Mouse (Mus musculus): ENCODE data around the gene Fgg.

- TF ChIP-seq CTCF (IDR thresholded peaks at IDR 0.05; ENCODE audit: low read depth, low read length) (no peak), POLR2AphosphoS5 (IDR thresholded peaks at IDR 0.05; ENCODE audit: insufficient replicate concordance, low read depth, low read length) (no peak), GATA1 (IDR thresholded peaks at IDR 0.05; ENCODE audit: borderline replicate concordance, low read length) (no peak), TAL1 (conservative IDR thresholded peaks at IDR 0.05; ENCODE audit: low read depth, low read length) (no peak), GATA2 (IDR thresholded peaks at IDR 0.05; ENCODE audit: borderline replicate concordance, low read depth, low read length) (no peak)
Measured at GRCm38 (mm10) chr3:83016236-83016635, 8.7 kb downstream of the Fgg start.

Data from G1E (cell line).